Mouse (Mus musculus) skeletal muscle tissue, adult 2 months (tissue): ENCODE measurements around the gene Tpo.

ENCODE experiments used
- DNase-seq: peaks from one replicate; pipeline ENCODE4 v3.0.0-alpha.2; 2012; ENCODE audit warnings: low read depth, low spot score

The Tpo gene

DNA sequence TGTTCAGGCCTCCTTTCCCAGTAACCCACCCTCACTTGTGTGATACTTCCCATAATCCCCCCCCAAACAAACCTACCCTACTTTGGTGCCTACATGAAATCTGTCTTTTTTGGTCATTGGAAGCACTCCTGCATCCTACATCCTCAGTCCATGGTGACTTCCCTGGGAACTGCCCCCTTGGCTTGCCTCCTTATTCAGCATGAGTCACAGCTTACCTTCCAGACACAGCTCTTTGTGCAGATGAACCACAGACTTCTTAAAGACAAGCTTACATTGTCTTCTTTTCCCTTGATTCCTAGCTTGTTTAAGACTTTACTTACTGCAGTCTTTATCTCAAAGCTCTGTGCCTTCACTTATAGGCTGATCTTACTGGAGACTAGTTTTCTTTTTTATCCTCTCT lies 112.0 kb downstream of the Tpo start:
- no peak for DNase-seq

DNA sequence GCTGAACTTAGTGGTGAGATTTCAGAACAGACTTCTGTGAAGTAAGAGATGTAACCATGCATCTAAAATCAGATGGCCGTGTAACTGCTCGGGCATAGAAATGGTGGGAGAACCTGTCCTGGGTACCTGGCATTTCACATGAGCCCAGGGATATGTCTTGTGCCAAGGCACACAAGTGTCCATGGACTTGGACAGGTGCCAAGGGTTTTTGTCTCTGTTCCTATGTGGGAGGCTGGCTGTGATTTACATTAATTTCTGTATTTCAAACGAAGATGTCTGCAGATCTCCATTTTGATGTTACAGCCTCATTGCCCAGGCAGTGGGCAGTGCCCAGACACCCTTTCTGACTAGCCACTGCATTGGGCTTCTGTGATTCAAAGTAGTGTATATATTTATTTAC lies 115.3 kb downstream of the Tpo start:
- DNase-seq, result no peak

DNA sequence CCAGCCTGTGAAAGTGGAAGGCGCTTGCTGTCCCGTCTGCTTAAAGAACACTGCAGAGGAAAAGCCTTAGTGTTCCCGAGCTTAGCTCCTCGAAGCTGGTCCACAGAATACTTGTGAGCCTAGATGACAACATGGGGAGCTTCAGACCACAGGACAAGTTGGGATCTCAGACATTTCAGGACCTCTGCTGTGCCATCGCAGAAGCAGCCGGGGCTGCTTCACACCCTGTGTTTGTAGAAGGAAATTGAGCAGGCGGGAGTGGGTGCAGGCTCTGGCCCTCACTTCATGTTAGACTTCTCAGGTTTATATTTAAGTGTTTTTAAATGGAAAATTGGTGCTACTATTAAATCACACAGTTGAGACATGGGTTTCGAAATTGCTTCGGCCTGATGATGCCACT lies 116.9 kb downstream of the Tpo start:
- no peak for DNase-seq

DNA sequence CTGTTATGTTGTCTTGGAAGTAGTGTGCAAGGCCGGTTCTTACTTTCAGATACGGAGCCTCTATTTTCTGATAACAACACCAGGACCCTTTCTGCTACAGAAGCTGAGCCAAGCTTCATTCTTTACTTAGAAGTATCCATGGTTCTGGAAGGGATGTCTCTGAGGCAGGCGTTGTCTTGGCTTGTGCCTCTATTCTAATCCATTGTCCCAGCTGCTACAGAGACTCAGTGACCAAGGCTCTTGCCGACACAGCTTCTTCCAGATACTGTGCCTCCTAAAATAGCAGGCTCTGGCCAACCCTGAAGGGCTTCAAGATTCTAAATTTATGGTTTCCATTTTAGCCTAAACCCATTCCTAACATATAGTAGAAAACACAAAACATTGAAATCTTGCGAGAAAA lies 123.7 kb downstream of the Tpo start:
- DNase-seq, result no peak

DNA sequence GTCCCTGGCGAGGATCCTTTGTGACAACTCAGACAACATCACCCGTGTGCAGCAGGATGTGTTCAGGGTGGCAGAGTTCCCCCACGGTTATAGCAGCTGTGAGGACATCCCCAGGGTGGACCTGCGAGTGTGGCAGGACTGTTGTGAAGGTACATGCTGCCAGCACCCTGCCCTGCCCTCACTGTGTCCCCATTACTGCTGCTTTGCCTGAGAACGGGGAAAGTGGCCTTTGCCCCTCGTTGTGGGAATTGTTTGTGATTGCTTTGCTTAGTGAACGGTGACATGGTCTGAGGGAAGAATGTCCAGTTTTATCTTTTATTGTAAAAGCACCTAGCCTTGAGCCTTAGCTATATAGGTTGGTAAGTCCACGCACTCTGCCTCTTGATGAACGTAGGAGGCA lies 125.8 kb downstream of the Tpo start:
- no peak for DNase-seq
